Mouse (Mus musculus) ES-E14 (cell line): ENCODE results near the gene Tas2r107. TPM values are rescaled to one million over a fixed set of nuclear protein-coding genes. Genes with fewer than 3 reads are reported as not detected.
"Not testable (repeated sequence)": the region's sequence is repeated elsewhere in the genome, so short reads cannot be mapped to it uniquely, and the experiment has no call there.

Source experiments
- DNase-seq: peaks from one replicate; pipeline ENCODE4 v3.0.0-alpha.2; 2013; ENCODE audit warnings: low read depth, low spot score
- H3K27ac ChIP-seq: 2 replicates; pipeline ENCODE4 v1.5.1; 2012; ENCODE audit warnings: low read depth, mild to moderate bottlenecking, low read length, moderate library complexity, mixed read lengths; ENCODE audit not compliant: poor library complexity, insufficient read depth, severe bottlenecking
- H3K36me3 ChIP-seq: 2 replicates; pipeline ENCODE4 v1.6.1; 2012; ENCODE audit warnings: mild to moderate bottlenecking, low read length, moderate library complexity, mixed read lengths; ENCODE audit not compliant: control insufficient read depth, poor library complexity, insufficient read depth, severe bottlenecking
- H3K4me1 ChIP-seq, 2 experiments: fragments of 150-350 bp in 1 of 2; sonication (generic) in 1 of 2; 2 replicates each; pipeline ENCODE4 v1.6.1; 2012; ENCODE audit warnings: low read length in 2 of 2, mild to moderate bottlenecking in 1 of 2, mixed read lengths in 1 of 2; ENCODE audit not compliant: control insufficient read depth in 2 of 2, insufficient read depth in 2 of 2, poor library complexity in 1 of 2
- H3K4me3 ChIP-seq, 2 experiments: fragments of 150-350 bp in 1 of 2; sonication (generic) in 1 of 2; 2 replicates each; pipeline ENCODE4 v1.5.1; 2012; ENCODE audit warnings: low read length in 2 of 2, low read depth in 1 of 2, mild to moderate bottlenecking in 1 of 2, mixed read lengths in 1 of 2; ENCODE audit not compliant: insufficient read depth in 1 of 2, poor library complexity in 1 of 2, severe bottlenecking in 1 of 2
- H3K9ac ChIP-seq: 2 replicates; pipeline ENCODE4 v1.6.1; 2012; ENCODE audit warnings: low read depth, mild to moderate bottlenecking, low read length, mixed read lengths; ENCODE audit not compliant: poor library complexity, insufficient read depth, severe bottlenecking
- H3K9me3 ChIP-seq: fragments of 150-350 bp; sonication (generic); 2 replicates; pipeline ENCODE4 v1.6.1; 2012; ENCODE audit warnings: low read depth, mild to moderate bottlenecking, low read length; ENCODE audit not compliant: control insufficient read depth, insufficient read depth
- CHD2 ChIP-seq: IDR thresholded peaks from 2 replicates; pipeline ENCODE4 v1.6.1; 2014; ENCODE audit warnings: mild to moderate bottlenecking, low read depth, low read length, inconsistent platforms
- HCFC1 ChIP-seq: IDR thresholded peaks from 2 replicates; pipeline ENCODE4 v1.6.1; 2012; ENCODE audit warnings: low read length, inconsistent platforms, borderline replicate concordance; ENCODE audit not compliant: insufficient read depth
- MAFK ChIP-seq: IDR thresholded peaks from 2 replicates; pipeline ENCODE4 v1.6.1; 2014; ENCODE audit warnings: mild to moderate bottlenecking, low read depth, low read length, inconsistent platforms; ENCODE audit not compliant: insufficient read depth
- ZC3H11A ChIP-seq: IDR thresholded peaks from 2 replicates; pipeline ENCODE4 v1.6.1; 2012; ENCODE audit warnings: low read depth, mild to moderate bottlenecking, inconsistent platforms, low read length, borderline replicate concordance
- ZNF384 ChIP-seq: IDR thresholded peaks from 2 replicates; pipeline ENCODE4 v1.6.1; 2012; ENCODE audit warnings: low read depth, low read length, inconsistent platforms
- in situ Hi-C, 2 experiments: fragments of 600-800 bp; cut with MboI; formaldehyde crosslinking; loops; one replicate each; pipeline ENCODE4 v1.15.1; 2025; ENCODE audit warnings: low sequenced_read_pairs in 2 of 2, inconsistent platforms in 1 of 2; ENCODE audit not compliant: unreplicated experiment in 2 of 2
- total RNA-seq: library from RNA; depleted of rRNA; stranded (reverse); fragments of 300-350 nt; gene quantifications from 2 replicates; pipeline ENCODE4 v1.2.3, GENCODE M21; 2012; rRNA removed

The Tas2r107 gene
- total RNA-seq, 1 experiment, result not detected

DNA sequence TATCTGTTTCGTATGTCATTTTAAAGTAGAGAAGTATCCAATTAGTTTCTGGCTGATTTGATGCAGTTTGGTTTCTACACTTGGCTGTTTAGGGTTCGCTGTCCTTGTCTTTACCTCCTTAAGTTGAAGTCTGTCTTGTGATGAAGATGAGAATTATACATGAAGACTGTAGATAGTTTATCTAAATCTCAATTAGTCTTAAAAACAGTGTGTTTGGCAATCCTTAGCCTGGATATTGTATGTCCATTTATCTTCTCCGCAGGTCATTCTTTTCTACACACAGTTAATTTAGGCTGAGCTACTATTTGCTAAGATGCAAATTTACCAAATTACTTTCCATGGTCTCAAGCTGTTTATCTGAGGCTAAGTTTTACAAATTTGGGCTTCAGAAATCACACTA, 29.1 kb downstream of the Tas2r107 start, which contains the start of gene Tas2r130:
Gene Tas2r130, minus strand, starts transcription at position 101 of the 400 bp plus-strand sequence.
- no peak for DNase-seq
- Histone ChIP-seq H3K4me1 (no peaks in the 10 kb centered on the region), H3K36me3 (no peaks in the 10 kb centered on the region), H3K9ac (no peak within 1 kb of the TSS), H3K4me3 (no peak within 1 kb of the TSS), H3K9me3 (no peaks in the 10 kb centered on the region), H3K27ac (no peak within 1 kb of the TSS)
- no peak for TF ChIP-seq CHD2
- TF ChIP-seq ZC3H11A, result no peak
- TF ChIP-seq ZNF384, result no peak
- TF ChIP-seq HCFC1, result no peak
- no peak for TF ChIP-seq MAFK
- in situ Hi-C loops, result no loop called here

GRCm38 (mm10) chr6:131609956-131610355, 50.0 kb downstream of the Tas2r107 start:
- in situ Hi-C loops, result not testable (repeated sequence)

More at GRCm38 (mm10) chr6:131609956-131610355, 50.0 kb downstream of the Tas2r107 start:
- H3K9ac ChIP-seq, H3K4me3 ChIP-seq, H3K4me1 ChIP-seq, H3K9me3 ChIP-seq, H3K36me3 ChIP-seq, H3K27ac ChIP-seq: not testable (repeated sequence)
- DNase-seq, result peak; percentile 47

Other genes with a start within 250 kb of the Tas2r107 start
- gene 5430401F13Rik, start 173.7 kb downstream of the Tas2r107 start, total RNA-seq, result not detected in 2 replicates
- gene Gm6619, start 173.7 kb downstream of the Tas2r107 start, total RNA-seq, result not detected in 2 replicates
- not detected in 2 replicates for gene Tas2r130, start 29.2 kb downstream of the Tas2r107 start, total RNA-seq
- gene Tas2r106, start 18.7 kb upstream of the Tas2r107 start, total RNA-seq, result not detected in 2 replicates
- gene Tas2r104, start 25.6 kb upstream of the Tas2r107 start, total RNA-seq, result not detected in 2 replicates
- gene Tas2r105, start 27.3 kb upstream of the Tas2r107 start, total RNA-seq, result not detected in 2 replicates
- gene Tas2r114, start 29.9 kb upstream of the Tas2r107 start, total RNA-seq, result not detected in 2 replicates